Mouse (Mus musculus): ENCODE results near the gene Pigq. TPM values are rescaled to one million over a fixed set of nuclear protein-coding genes. Genes with fewer than 3 reads are reported as not detected.

Pigq gene
- 44.1 TPM for polyA plus RNA-seq (2017; shearing (Covaris generic))

DNA sequence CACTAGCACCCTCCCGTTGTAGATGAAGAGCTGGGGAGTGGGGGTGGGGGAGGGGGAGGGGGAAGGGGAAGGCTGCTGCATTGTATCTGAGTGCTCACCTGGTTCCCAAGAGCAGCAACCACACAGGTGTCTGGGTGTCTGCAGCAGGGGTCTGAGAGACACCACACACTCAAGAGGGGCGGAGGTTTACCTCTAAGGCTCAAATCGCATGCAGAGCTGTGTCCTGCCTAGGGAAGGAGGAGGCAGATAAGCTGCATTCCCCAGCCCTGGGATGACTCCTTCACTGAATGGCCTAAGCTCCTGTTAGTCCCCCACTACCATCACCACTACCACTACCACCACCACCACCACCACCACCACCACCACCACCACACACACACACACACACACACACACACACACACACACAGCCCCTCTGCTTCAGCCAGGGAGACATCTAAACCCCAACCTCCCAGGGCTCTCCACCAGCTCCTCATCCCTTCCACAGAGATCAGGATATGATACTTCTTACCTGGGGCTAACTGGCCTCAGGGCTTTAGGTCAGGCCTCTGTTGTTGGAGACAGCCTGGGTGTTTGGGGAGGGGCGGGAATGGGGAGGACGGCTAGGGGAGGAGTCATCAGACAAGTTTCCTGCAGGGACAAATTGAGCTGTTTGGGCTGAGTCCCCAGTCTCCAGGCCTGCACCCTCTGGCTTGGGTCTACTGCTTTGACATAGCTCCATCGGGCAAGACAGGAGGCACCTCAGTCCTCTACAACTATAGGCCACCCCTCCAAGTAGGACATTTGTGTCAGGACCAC lies at the start of gene Pigq, which contains the start of gene Nhlrc4:
Gene Pigq (minus strand): TSS at position 571 of the 798 bp plus-strand sequence.
Gene Nhlrc4 (minus strand): TSS at position 596 of the 798 bp plus-strand sequence.

DNA sequence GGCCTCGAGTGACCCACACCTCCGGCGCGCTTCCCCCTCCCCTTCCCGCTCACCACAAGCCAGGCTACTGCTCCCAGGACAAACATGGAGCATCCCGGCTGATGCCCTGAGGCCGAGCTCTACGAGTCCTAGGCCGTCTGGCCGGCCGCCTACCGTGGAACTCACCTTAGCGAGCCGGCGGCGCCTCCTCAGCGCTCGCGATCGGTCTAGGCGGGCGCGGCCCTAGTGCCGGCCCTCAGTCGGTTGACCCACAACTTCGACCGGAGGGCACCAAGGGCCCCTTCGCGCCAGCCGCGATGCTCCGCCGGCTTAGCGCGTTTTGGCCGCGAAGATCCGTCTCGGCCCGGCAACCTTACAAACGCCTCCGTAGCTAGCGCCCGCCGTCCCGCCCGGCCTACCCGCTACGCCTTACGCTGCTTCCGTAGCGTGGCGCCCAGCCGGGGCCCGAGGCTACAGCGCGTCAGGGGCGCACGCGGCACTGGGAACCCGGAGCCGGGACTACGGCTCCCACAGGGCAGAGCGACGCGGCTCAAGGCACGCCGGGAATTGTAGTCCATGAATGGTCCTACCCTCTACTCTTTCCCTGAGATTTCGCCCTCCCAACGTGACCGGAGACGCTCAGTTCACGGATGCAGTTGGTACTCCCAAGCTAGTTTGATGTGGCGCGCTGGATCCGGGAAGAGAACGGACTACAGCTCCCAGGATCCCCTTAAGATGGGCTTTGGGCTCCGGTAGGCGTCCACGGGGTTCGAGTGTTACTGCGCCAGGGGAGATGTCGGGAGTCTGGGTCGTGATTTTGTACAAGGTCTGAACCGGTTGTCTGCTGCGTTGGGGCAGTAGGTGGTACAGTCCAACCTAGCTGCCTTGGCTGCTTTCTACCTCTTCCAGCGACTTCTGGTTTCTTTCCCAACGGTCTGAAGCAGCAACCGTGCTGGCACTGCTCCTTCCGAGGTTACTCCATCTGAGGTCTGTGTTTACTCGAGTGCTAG lies 40.9 kb upstream of the Pigq start, which contains the start of gene Capn15:
Gene Capn15 (minus strand): TSS at position 491 of the 989 bp plus-strand sequence.

DNA sequence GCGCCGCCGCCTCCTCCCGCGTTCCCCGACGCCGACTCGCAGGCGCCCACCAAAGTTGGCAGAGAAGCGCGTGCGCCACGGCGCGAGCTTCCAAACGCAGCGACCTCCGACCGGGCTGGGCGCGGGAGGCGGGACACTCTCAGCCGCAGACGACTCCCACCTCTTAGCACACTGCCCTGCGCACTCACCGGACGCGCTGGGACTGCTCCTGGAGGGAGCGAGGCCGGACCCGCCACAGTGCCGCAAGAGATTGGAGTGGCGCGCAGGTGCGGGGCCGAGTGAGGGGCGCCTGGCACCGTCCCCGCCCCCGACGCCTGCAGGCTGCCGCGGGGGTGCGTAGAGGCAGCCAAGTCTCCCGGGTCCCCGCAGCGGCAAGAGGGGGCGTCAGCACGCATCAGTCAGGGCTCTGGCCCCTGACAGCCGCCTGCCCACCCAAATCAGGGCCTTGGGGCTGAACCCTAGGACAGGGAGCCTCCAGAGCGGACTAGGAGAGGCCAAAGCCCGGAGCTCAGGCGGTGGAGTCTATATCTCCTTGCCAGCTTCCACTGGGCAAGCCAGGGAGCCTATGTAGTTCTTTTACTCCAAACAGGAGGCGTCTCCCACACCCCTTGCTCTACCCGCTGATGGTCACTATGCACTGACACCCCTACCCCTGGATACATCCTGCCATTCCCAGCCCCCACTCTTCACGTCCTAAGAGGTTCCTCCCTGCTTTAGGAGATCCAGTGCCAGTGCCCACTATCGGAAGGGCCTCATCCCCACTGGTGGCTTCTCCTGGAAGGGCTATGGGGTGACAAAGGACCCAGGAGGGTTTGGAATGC lies 7.3 kb upstream of the Pigq start, which contains the start of gene A930017K11Rik:
Gene A930017K11Rik (minus strand): TSS at position 763 of the 821 bp plus-strand sequence.

DNA sequence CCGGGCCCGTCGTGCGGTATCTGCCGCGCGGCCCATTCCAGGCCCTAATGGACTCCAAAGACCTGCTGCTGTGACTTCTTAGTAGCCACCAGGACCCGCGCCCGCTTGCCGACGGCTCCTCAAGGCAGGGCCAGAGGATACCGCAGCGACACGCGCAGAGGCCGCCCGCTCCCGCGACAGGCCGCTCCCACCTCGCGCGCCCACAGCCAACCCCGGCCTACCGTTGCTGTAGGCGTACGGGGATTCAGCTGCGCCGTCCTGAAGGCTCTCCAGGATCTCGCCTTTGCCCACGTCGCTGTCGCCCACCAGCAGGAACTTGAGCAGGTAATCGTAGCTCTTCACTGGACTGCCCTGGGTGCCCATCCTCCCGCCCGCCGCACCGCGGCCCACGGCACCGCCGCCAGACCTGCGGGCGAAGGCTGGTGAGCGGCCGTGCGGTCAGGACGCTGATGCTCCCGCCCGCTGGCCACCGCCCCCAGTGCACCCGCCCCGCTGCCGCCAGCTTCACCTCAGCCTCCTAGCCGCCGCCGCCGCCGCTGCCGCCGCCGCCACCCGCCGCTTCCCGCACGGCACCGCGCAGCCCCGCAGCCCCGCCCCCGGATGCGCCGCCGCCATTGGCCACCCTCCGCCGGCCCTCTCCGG lies 25.5 kb downstream of the Pigq start, which contains the start of gene Rab40c:
Gene Rab40c (minus strand): TSS at position 584 of the 642 bp plus-strand sequence.

DNA sequence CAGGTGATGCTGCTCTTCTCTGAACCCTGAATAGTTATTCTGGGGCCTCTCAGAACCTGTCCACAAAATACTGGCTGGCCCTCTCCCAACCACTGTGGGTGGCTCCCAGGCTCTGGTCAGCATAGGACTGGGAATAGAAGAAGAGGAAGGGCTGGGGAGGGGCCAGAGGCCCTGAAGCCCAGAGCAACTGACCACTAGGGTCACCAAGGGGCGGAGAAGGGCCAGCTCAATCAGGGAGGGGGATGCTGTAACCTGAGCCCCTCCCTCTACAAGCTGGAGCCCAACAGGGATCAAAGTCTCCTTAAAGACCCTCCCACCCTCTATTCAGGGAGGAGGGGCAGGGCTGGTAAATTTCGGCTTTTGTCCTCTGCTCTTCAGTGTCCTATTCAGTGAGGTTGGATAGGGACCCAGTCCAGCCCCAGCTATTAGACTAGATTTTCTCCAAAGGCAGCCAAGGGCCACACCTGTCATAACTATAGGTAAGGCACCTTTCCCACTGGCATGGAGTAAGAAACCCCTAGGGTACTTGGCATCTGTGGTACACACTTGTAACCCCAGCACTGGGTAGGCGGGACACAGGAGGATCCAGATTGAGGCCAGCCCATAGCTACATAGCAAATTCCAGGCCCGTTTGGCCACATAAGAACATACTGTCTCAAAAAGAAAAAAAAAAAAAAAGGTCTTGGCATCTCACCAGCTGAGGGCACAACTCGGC lies 64.4 kb downstream of the Pigq start, which contains the start of gene Wfikkn1:
Gene Wfikkn1 (minus strand): TSS at position 663 of the 715 bp plus-strand sequence.

Other genes with a start within 250 kb of the Pigq start
- not detected for gene Gng13, start 227.8 kb downstream of the Pigq start, polyA plus RNA-seq (2017; shearing (Covaris generic))
- gene Chtf18, start 217.5 kb downstream of the Pigq start, polyA plus RNA-seq (2017; shearing (Covaris generic)) = 5.7 TPM
- 4.0 TPM for gene Rpusd1, start 217.3 kb downstream of the Pigq start, polyA plus RNA-seq (2017; shearing (Covaris generic))
- not detected for gene Mslnl, start 208.9 kb downstream of the Pigq start, polyA plus RNA-seq (2017; shearing (Covaris generic))
- gene Msln, start 190.6 kb downstream of the Pigq start, polyA plus RNA-seq (2017; shearing (Covaris generic)) = 0.67 TPM
- 20.4 TPM for gene Narfl, start 171.2 kb downstream of the Pigq start, polyA plus RNA-seq (2017; shearing (Covaris generic))
- 26.4 TPM for gene Haghl, start 159.3 kb downstream of the Pigq start, polyA plus RNA-seq (2017; shearing (Covaris generic))
- 0.69 TPM for gene Ccdc78, start 158.4 kb downstream of the Pigq start, polyA plus RNA-seq (2017; shearing (Covaris generic))
- gene Fam173a, start 152.0 kb downstream of the Pigq start, polyA plus RNA-seq (2017; shearing (Covaris generic)) = 121 TPM
- gene AC134908.4, start 149.3 kb downstream of the Pigq start, polyA plus RNA-seq (2017; shearing (Covaris generic)) = not detected
- gene Metrn, start 147.8 kb downstream of the Pigq start, polyA plus RNA-seq (2017; shearing (Covaris generic)) = 26.0 TPM
- 0.18 TPM for gene Fbxl16, start 135.9 kb downstream of the Pigq start, polyA plus RNA-seq (2017; shearing (Covaris generic))
- 24.5 TPM for gene Wdr24, start 121.3 kb downstream of the Pigq start, polyA plus RNA-seq (2017; shearing (Covaris generic))
- gene Jmjd8, start 116.1 kb downstream of the Pigq start, polyA plus RNA-seq (2017; shearing (Covaris generic)) = 18.4 TPM
- gene Stub1, start 111.5 kb downstream of the Pigq start, polyA plus RNA-seq (2017; shearing (Covaris generic)) = 132 TPM
- gene Rhbdl1, start 107.6 kb downstream of the Pigq start, polyA plus RNA-seq (2017; shearing (Covaris generic)) = 0.55 TPM
- 0.46 TPM for gene Gm20683, start 103.2 kb downstream of the Pigq start, polyA plus RNA-seq (2017; shearing (Covaris generic))
- 18.4 TPM for gene Rhot2, start 100.1 kb downstream of the Pigq start, polyA plus RNA-seq (2017; shearing (Covaris generic))
- 11.1 TPM for gene Wdr90, start 83.4 kb downstream of the Pigq start, polyA plus RNA-seq (2017; shearing (Covaris generic))
- 4.1 TPM for gene Mcrip2, start 76.2 kb downstream of the Pigq start, polyA plus RNA-seq (2017; shearing (Covaris generic))
- gene Mettl26, start 69.9 kb downstream of the Pigq start, polyA plus RNA-seq (2017; shearing (Covaris generic)) = 41.4 TPM
- 0.49 TPM for gene Wfikkn1, start 64.1 kb downstream of the Pigq start, polyA plus RNA-seq (2017; shearing (Covaris generic))
- gene Rab40c, start 25.2 kb downstream of the Pigq start, polyA plus RNA-seq (2017; shearing (Covaris generic)) = 15.3 TPM
- not detected for gene Nhlrc4, start within 50 bp of the Pigq start, polyA plus RNA-seq (2017; shearing (Covaris generic))
- gene A930017K11Rik, start 7.6 kb upstream of the Pigq start, polyA plus RNA-seq (2017; shearing (Covaris generic)) = not detected
- 18.6 TPM for gene Capn15, start 40.9 kb upstream of the Pigq start, polyA plus RNA-seq (2017; shearing (Covaris generic))
- gene Rab11fip3, start 124.6 kb upstream of the Pigq start, polyA plus RNA-seq (2017; shearing (Covaris generic)) = 19.7 TPM
- gene Decr2, start 145.4 kb upstream of the Pigq start, polyA plus RNA-seq (2017; shearing (Covaris generic)) = 19.8 TPM
- gene Nme4, start 150.7 kb upstream of the Pigq start, polyA plus RNA-seq (2017; shearing (Covaris generic)) = 19.5 TPM
- gene Tmem8, start 168.4 kb upstream of the Pigq start, polyA plus RNA-seq (2017; shearing (Covaris generic)) = 37.8 TPM
- gene Mrpl28, start 178.6 kb upstream of the Pigq start, polyA plus RNA-seq (2017; shearing (Covaris generic)) = 36.0 TPM
- gene Axin1, start 193.8 kb upstream of the Pigq start, polyA plus RNA-seq (2017; shearing (Covaris generic)) = 106 TPM